Mouse (Mus musculus): ENCODE measurements at regions not wholly inside any gene's neighbourhood (a gene's known extent, or its start where the extent isn't known, plus 50 kb on each side); places are given as distances from the start of the nearest gene placed in this dataset.

GRCm38 (mm10) chr5:118359646-118360373, 114.8 kb downstream of the 2410131K14Rik start:
- Histone ChIP-seq H3K36me3 (ENCODE audit: control insufficient read depth, insufficient read depth, low read length) (no peaks in the 10 kb centered on the region), H3K9ac (ENCODE audit: low read length) (no peak overlapping the region), H3K4me1 (replicated peaks; ENCODE audit: control insufficient read depth, insufficient read depth, low read length) (peaks cover 15% of the 10 kb centered on the region), H3K9me3 (ENCODE audit: control insufficient read depth, low read length) (no peaks in the 10 kb centered on the region), H3K4me2 (ENCODE audit: low read length) (no peak overlapping the region), H3K27me3 (replicated peaks; ENCODE audit: control insufficient read depth, insufficient read depth, low read length) (no peaks in the 10 kb centered on the region), H3K4me3 (ENCODE audit: low read depth, low read length) (no peak overlapping the region), H3K27ac (ENCODE audit: low read depth) (no peak overlapping the region)
- WGBS, result 54% methylated on average over 13 of the region's 13 CpGs
- ATAC-seq (replicated peaks; ENCODE audit: low FRiP score, low TSS enrichment, low read depth) (no peak), DNase-seq (ENCODE audit: low spot score) (no peak)

GRCm38 (mm10) chr5:118360374-118361064, 115.5 kb downstream of the 2410131K14Rik start:
- Histone ChIP-seq H3K27ac (ENCODE audit: low read depth) (no peak overlapping the region), H3K9ac (ENCODE audit: low read length) (no peak overlapping the region), H3K36me3 (ENCODE audit: control insufficient read depth, insufficient read depth, low read length) (no peaks in the 10 kb centered on the region), H3K9me3 (ENCODE audit: control insufficient read depth, low read length) (no peaks in the 10 kb centered on the region), H3K27me3 (replicated peaks; ENCODE audit: control insufficient read depth, insufficient read depth, low read length) (no peaks in the 10 kb centered on the region), H3K4me1 (replicated peaks; ENCODE audit: control insufficient read depth, insufficient read depth, low read length) (peaks cover 13% of the 10 kb centered on the region), H3K4me2 (ENCODE audit: low read length) (no peak overlapping the region), H3K4me3 (ENCODE audit: low read depth, low read length) (no peak overlapping the region)
- 69% methylated on average over 15 of the region's 16 CpGs for WGBS
- DNase-seq (ENCODE audit: low spot score) (no peak), ATAC-seq (replicated peaks; ENCODE audit: low FRiP score, low TSS enrichment, low read depth) (no peak)

DNA sequence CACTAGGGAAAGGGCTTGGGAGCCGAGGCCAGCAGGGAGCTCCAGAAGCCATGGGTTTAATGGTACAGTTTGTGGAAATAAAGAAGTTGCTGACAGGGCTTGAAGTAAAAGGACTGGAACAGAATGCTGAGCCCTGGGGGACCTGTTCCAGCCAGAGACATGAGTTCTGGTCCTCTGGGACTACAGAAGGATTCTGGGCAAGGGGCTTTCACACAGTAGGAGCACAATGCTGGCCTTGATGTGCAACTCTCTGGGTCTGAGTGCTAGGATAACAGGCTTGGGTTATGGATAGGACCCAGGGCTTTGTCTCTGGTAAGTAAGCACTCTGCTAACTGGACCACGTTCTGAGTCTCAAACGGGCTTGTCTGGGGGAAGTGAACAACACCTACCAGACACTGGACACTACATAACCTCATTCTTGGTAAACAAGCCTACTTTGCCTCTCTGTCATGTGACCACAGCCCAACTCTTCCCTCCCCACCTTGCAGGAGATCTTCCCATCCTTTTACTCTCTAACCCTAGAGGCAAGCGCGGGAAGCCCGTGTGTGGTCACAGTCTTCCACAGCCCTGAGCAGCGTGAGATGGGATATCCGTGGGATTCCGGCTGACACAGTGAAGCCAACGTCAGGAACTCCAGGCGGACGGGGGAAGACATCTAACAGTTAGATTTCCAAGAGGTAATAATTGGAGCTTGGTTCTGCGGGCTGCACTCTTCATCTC, 116.3 kb downstream of the 2410131K14Rik start:
- ATAC-seq (replicated peaks; ENCODE audit: low FRiP score, low TSS enrichment, low read depth) (no peak), DNase-seq (ENCODE audit: low spot score) (no peak)
- Histone ChIP-seq H3K9ac (ENCODE audit: low read length) (no peak overlapping the region), H3K27me3 (replicated peaks; ENCODE audit: control insufficient read depth, insufficient read depth, low read length) (no peaks in the 10 kb centered on the region), H3K4me3 (ENCODE audit: low read depth, low read length) (no peak overlapping the region), H3K36me3 (ENCODE audit: control insufficient read depth, insufficient read depth, low read length) (no peaks in the 10 kb centered on the region), H3K9me3 (ENCODE audit: control insufficient read depth, low read length) (no peaks in the 10 kb centered on the region), H3K27ac (ENCODE audit: low read depth) (no peak overlapping the region), H3K4me2 (ENCODE audit: low read length) (no peak overlapping the region), H3K4me1 (replicated peaks; ENCODE audit: control insufficient read depth, insufficient read depth, low read length) (0 out of 2 replicates have a peak, but pooled peaks cover 9% of the 10 kb centered on the region)
- WGBS, result 70% methylated on average over 13 of the region's 13 CpGs

- no peak overlapping the region for H3K9ac ChIP-seq (ENCODE audit: low read length)
- no peaks in the 10 kb centered on the region for H3K9me3 ChIP-seq (ENCODE audit: control insufficient read depth, low read length)
- H3K4me2 ChIP-seq (ENCODE audit: low read length), result no peak overlapping the region
- no peaks in the 10 kb centered on the region for H3K36me3 ChIP-seq (ENCODE audit: control insufficient read depth, insufficient read depth, low read length)
- no peak overlapping the region for H3K4me3 ChIP-seq (ENCODE audit: low read depth, low read length)
- 66% methylated on average over 8 of the region's 8 CpGs for WGBS
- ATAC-seq (replicated peaks; ENCODE audit: low FRiP score, low TSS enrichment, low read depth) (no peak), DNase-seq (ENCODE audit: low spot score) (no peak)
- no peaks in the 10 kb centered on the region for H3K27me3 ChIP-seq (replicated peaks; ENCODE audit: control insufficient read depth, insufficient read depth, low read length)
- 0 out of 2 replicates have a peak, but pooled peaks cover 9% of the 10 kb centered on the region for H3K4me1 ChIP-seq (replicated peaks; ENCODE audit: control insufficient read depth, insufficient read depth, low read length)
- H3K27ac ChIP-seq (ENCODE audit: low read depth), result no peak overlapping the region
These were observed 116.9 kb downstream of the 2410131K14Rik start for GRCm38 (mm10) chr5:118361853-118362406.

- no peak overlapping the region for H3K4me3 ChIP-seq (ENCODE audit: low read depth, low read length)
- no peaks in the 10 kb centered on the region for H3K9me3 ChIP-seq (ENCODE audit: control insufficient read depth, low read length)
- WGBS, result 47% methylated on average over 4 of the region's 4 CpGs
- 0 out of 2 replicates have a peak, but pooled peaks cover 9% of the 10 kb centered on the region for H3K4me1 ChIP-seq (replicated peaks; ENCODE audit: control insufficient read depth, insufficient read depth, low read length)
- no peaks in the 10 kb centered on the region for H3K27me3 ChIP-seq (replicated peaks; ENCODE audit: control insufficient read depth, insufficient read depth, low read length)
- DNase-seq (ENCODE audit: low spot score) (no peak), ATAC-seq (replicated peaks; ENCODE audit: low FRiP score, low TSS enrichment, low read depth) (no peak)
- no peak overlapping the region for H3K27ac ChIP-seq (ENCODE audit: low read depth)
- H3K36me3 ChIP-seq (ENCODE audit: control insufficient read depth, insufficient read depth, low read length), result no peaks in the 10 kb centered on the region
- H3K4me2 ChIP-seq (ENCODE audit: low read length), result no peak overlapping the region
- H3K9ac ChIP-seq (ENCODE audit: low read length), result no peak overlapping the region
These were observed 117.7 kb downstream of the 2410131K14Rik start for GRCm38 (mm10) chr5:118362738-118363137.

DNA sequence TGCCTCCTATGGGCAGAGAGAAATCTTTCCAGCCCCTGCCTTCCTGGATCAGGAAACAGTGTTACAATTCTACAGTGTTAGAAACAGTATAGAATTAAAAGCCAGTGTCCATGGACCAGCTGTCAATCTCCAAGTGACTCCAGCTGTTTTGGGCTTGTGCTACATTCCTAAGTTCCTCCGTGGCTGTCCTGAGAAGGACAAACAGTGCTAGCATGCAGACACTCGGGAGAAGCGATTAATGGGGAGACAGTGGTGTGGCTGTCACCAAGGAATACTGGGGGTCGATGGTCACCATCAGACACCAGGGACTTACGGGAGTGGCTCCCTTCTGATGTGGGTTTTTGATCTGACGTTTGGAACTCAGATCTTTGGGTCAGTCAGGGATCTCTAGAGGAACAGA, 118.1 kb downstream of the 2410131K14Rik start:
- no peak for DNase-seq (ENCODE audit: low spot score)

DNA sequence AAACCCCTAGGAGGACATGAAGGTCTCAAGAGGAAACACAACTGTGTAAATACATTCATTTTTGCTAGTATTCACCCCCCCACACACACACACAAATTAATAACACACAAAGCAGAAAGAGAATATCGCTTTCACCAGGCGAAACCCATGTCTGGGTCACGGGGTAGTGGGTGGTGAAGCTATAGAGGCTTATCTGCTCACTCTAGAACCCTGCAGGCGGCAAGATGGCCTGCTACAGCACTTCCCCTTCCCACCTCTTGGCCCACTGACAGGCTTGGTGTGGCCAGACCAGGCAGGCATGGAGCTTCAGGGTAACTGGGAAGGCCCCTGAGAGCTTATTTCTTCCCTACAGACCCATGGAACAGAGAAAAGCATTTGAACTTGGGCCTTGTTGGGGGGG, 119.6 kb downstream of the 2410131K14Rik start:
- no peak for DNase-seq (ENCODE audit: low spot score)
- H3K27ac ChIP-seq (ENCODE audit: low read depth), result no peak overlapping the region
- no peak overlapping the region for H3K4me3 ChIP-seq (ENCODE audit: low read depth, low read length)
- no peaks in the 10 kb centered on the region for H3K36me3 ChIP-seq (ENCODE audit: control insufficient read depth, insufficient read depth, low read length)
- H3K9me3 ChIP-seq (ENCODE audit: control insufficient read depth, low read length), result no peaks in the 10 kb centered on the region
- no peak overlapping the region for H3K4me2 ChIP-seq (ENCODE audit: low read length)
- no peak for ATAC-seq (replicated peaks; ENCODE audit: low FRiP score, low TSS enrichment, low read depth)
- H3K27me3 ChIP-seq (replicated peaks; ENCODE audit: control insufficient read depth, insufficient read depth, low read length), result no peaks in the 10 kb centered on the region
- 93% methylated on average over 4 of the region's 4 CpGs for WGBS
- H3K9ac ChIP-seq (ENCODE audit: low read length), result no peak overlapping the region
- H3K4me1 ChIP-seq (replicated peaks; ENCODE audit: control insufficient read depth, insufficient read depth, low read length), result 0 out of 2 replicates have a peak, but pooled peaks cover 9% of the 10 kb centered on the region

More for the DNA sequence above, 118.1 kb downstream of the 2410131K14Rik start:
- ATAC-seq (replicated peaks; ENCODE audit: low FRiP score, low TSS enrichment, low read depth), result no peak
- Histone ChIP-seq H3K4me1 (replicated peaks; ENCODE audit: control insufficient read depth, insufficient read depth, low read length) (0 out of 2 replicates have a peak, but pooled peaks cover 9% of the 10 kb centered on the region), H3K4me2 (ENCODE audit: low read length) (no peak overlapping the region), H3K27ac (ENCODE audit: low read depth) (no peak overlapping the region), H3K36me3 (ENCODE audit: control insufficient read depth, insufficient read depth, low read length) (no peaks in the 10 kb centered on the region), H3K9ac (ENCODE audit: low read length) (no peak overlapping the region), H3K27me3 (replicated peaks; ENCODE audit: control insufficient read depth, insufficient read depth, low read length) (no peaks in the 10 kb centered on the region), H3K4me3 (ENCODE audit: low read depth, low read length) (no peak overlapping the region), H3K9me3 (ENCODE audit: control insufficient read depth, low read length) (no peaks in the 10 kb centered on the region)
- 52% methylated on average over 6 of the region's 6 CpGs for whole genome bisulfite sequencing

DNA sequence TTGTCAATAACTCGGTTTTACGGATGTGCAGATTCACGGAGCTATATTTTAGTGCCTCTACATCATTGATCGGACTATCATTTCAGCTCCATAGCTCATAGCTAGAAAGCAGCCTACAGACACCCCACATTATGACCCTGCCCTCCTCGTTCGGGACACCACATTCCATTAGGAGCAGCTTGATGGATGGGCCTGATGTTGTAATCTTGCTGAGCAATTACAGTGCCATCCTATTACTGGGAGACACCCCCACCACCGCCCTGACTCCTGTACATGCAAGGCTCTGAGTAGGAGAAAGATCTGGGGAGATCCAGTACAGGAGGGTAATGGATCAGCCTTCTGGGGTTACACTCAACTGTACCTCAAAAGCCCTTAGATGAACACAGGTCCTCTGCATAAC, 120.2 kb downstream of the 2410131K14Rik start:
- Histone ChIP-seq H3K27ac (ENCODE audit: low read depth) (no peak overlapping the region), H3K4me2 (ENCODE audit: low read length) (no peak overlapping the region), H3K9me3 (ENCODE audit: control insufficient read depth, low read length) (no peaks in the 10 kb centered on the region), H3K4me3 (ENCODE audit: low read depth, low read length) (no peak overlapping the region), H3K9ac (ENCODE audit: low read length) (no peak overlapping the region), H3K4me1 (replicated peaks; ENCODE audit: control insufficient read depth, insufficient read depth, low read length) (0 out of 2 replicates have a peak, but pooled peaks cover 9% of the 10 kb centered on the region), H3K27me3 (replicated peaks; ENCODE audit: control insufficient read depth, insufficient read depth, low read length) (no peaks in the 10 kb centered on the region), H3K36me3 (ENCODE audit: control insufficient read depth, insufficient read depth, low read length) (no peaks in the 10 kb centered on the region)
- 63% methylated on average over 7 of the region's 7 CpGs for WGBS
- no peak for DNase-seq (ENCODE audit: low spot score)
- no peak for ATAC-seq (replicated peaks; ENCODE audit: low FRiP score, low TSS enrichment, low read depth)

All from intestine, embryonic 14.5 days (tissue).